Mouse (Mus musculus) common myeloid progenitor, adult 5-6 weeks (primary cell): Measurements from ENCODE around the gene Gm42906. TPM values are rescaled to one million over a fixed set of nuclear protein-coding genes. Genes with fewer than 3 reads are reported as not detected.

ENCODE experiments used
- ATAC-seq: replicated peaks from 2 replicates; pipeline ENCODE4 v1.8.0; 2016; ENCODE audit warnings: low read depth, mild to moderate bottlenecking, moderate TSS enrichment, inconsistent platforms; ENCODE audit not compliant: poor library complexity, severe bottlenecking
- total RNA-seq: library from RNA; stranded (forward); fragments of 200-1000, 187-1606 nt; gene quantifications from 2 replicates; pipeline ENCODE4 v1.2.3, GENCODE M21; 2017

Gm42906 gene
- total RNA-seq, 1 experiment from 2014 or later, result not detected

GRCm38 (mm10) chr5:151399918-151400556 is 27.9 kb downstream of the Gm42906 start:
- 0 out of 2 replicates have a peak, but pooled peaks have one; percentile 25 for ATAC-seq

DNA sequence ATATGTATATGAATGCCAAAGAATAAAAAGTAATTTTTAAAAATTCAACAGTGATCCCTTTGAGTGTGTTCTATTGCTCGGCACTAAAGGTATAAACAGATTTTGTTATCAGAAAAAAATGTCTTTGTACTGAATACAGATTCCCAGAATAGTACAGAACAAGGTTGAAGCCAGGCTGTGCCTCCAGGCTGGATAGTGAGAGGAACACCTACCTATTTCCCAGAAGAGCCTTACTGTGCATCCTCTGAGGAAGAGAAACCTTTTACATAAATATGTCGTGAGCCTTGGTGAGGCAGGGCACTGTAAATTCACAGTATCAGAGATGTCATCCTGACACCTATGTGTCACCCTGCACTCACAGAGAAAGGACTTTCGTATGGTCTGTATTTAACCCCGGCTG is 31.8 kb downstream of the Gm42906 start:
- ATAC-seq, result no peak

DNA sequence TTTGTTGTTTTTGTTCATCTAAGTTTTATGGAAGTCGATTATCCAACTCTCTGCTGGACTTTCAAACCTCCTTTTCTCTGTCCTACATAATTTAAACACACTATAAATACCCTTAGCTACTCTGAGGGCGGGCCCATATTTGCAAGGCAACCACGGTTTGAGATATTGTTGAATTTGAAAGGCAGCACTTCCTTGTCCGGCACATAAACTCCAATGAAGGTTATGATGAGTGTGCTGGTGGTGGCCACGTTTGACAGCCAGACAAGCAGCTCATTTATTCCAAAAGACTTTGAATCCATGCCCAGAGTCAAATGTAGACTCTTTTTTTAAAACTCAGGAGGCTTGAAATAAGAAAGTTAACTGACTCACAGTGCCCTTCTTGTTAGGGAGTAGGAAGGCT is 33.3 kb downstream of the Gm42906 start:
- ATAC-seq, result no peak

- peak; percentile 42; the same call in 1 of the 2 replicates for ATAC-seq
Measured at GRCm38 (mm10) chr5:151393821-151394662, 33.9 kb downstream of the Gm42906 start.

DNA sequence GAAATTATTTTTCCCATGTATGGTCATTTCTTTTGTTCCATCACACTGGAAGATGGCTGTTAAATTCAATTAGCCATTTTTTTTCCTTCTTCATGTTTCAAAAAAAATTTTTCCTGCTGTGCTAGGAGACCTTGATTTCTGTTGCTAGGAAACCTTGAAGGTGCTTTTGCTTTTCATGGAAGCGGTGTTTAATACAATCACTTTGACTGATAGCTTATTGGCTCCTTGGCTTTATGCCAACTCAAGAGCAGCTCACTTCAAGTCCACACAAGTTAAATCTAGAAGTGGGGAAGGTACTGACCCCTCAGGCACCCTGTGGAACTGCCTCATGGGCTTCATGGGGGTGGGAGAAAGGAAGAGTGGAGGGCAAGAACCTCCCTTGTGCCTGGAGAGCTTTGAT is 38.1 kb downstream of the Gm42906 start:
- no peak for ATAC-seq

GRCm38 (mm10) chr5:151379896-151380295 is 48.1 kb downstream of the Gm42906 start:
- ATAC-seq, result no peak

DNA sequence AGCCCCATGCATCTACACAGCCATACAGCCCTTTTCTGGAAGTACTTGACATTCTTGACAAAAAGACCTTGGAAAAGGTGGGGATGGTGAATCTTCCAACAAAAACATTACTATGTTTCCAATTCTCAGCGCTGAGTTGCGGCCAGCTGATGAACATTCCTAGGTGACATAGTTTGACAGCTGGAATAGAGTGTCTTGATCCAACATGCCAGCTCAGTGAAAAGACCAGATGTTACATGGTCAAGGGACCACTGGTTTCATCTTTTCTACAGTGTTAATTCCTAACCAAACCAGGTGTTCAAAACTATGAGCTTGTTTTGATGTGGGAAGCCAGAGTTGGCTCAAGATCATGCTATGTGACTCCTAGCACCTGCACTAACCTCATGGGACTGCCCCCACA is 48.8 kb downstream of the Gm42906 start:
- ATAC-seq, result no peak

- no peak for ATAC-seq
Measured at GRCm38 (mm10) chr5:151376931-151377330, 51.0 kb downstream of the Gm42906 start.

GRCm38 (mm10) chr5:151374825-151375224 is 53.1 kb downstream of the Gm42906 start:
- ATAC-seq, result no peak

GRCm38 (mm10) chr5:151371130-151371529 is 56.8 kb downstream of the Gm42906 start:
- ATAC-seq, result no peak

DNA sequence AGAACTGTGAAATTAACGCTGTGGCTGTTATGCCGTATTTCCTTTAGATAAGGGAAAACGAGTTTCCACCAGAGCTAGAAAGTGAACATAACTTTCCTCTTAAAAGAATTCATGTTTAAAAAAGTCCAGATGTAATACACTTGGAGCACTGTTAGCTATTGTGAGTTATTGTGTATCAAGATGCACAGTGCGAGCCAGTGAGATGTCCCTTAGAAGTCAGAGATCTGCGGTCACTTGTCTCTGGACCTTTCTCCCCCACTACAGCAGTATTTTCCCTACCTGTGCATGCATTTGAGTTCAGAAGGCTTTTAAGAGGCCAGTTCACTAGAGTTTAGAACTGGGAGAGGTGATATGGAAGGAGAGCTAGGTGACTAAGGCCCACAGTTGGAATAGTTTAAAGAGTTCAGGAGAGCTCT is 58.6 kb downstream of the Gm42906 start:
- peak; percentile 2; the same call in 1 of the 2 replicates for ATAC-seq

- peak; percentile 88 for ATAC-seq
Measured at GRCm38 (mm10) chr5:151368395-151369190, 59.4 kb downstream of the Gm42906 start.

DNA sequence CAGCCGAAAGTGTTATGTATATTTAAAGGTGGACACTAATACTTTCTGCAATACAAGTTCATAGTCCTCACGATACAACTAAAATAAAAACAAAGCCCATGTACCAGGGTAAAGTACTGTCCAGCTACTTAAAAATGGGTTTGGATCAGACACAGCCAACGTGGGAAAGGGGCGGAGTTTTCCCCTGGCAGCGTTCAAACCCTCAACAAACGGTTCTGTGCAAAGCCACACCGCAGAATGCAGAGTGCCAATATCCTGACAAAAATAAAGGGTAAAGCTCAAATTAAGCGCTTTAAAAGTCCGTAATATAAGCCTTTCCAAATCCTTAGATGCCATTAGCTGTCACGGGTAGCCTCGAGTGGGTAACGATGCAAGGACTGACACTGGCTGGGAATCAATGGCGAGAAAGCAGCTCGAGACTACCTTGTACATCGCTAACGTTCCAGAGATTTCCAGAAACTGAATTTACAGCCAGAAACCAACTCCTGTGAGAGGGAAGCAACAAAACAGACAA is 60.0 kb downstream of the Gm42906 start:
- peak; percentile 21 for ATAC-seq

GRCm38 (mm10) chr5:151367317-151367716 is 60.6 kb downstream of the Gm42906 start:
- ATAC-seq, result no peak

DNA sequence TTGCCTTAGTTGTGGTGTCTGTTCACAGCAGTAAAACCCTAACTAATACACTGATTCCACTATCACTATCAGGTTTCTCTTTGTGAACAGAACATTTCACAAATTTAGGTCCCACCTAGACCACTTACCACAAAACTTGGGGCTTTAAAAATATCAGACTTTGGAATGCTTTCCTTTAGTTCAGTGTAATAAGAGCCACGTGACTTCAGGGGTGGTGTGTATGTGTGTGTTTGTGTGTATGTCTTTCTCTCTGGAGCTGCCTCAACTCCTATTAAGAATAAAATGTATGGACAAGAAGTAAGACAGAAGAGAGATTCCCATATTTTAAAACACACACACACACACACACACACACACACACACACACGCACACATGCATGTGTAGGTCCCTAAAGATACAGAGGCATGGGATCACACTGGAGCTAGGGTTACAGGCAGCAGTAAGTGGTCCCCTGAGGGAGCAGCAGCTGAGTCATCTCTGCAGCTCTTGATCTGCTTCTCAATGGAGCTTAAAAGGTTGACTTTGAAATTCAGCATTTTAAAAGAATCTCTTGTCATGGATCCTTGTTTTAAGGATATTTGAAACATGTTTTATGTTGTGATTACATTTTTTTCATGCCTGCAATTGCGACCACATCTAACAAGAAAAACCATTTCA is 64.5 kb downstream of the Gm42906 start:
- no peak for ATAC-seq

GRCm38 (mm10) chr5:151349616-151350015 is 78.3 kb downstream of the Gm42906 start:
- ATAC-seq, result no peak

GRCm38 (mm10) chr5:151348418-151348817 is 79.5 kb downstream of the Gm42906 start:
- ATAC-seq, result no peak

DNA sequence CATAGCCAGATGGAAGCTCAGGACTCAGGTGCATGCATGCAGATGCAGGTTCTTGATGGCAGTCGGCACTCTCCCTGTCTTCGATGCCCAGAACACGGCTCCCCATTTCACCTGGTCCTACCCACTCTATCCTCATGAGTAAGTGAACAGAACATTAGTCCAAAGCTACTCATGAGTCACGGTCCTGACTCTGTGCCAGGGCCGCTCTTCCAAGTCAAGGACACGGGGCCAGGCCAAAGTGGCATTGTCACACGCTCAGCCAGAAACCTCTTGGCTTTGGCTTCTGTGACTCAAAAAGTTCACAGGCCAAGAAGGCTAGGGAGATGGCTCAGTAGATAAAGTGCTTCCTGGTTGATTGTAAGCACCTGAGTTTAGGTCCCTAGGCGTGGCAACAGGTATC is 81.3 kb downstream of the Gm42906 start:
- ATAC-seq, result no peak

GRCm38 (mm10) chr5:151344737-151345136 is 83.2 kb downstream of the Gm42906 start:
- ATAC-seq, result peak; percentile 92

- no peak for ATAC-seq
Measured at GRCm38 (mm10) chr5:151333686-151334085, 94.3 kb downstream of the Gm42906 start.
